In the genomic region with DNA sequence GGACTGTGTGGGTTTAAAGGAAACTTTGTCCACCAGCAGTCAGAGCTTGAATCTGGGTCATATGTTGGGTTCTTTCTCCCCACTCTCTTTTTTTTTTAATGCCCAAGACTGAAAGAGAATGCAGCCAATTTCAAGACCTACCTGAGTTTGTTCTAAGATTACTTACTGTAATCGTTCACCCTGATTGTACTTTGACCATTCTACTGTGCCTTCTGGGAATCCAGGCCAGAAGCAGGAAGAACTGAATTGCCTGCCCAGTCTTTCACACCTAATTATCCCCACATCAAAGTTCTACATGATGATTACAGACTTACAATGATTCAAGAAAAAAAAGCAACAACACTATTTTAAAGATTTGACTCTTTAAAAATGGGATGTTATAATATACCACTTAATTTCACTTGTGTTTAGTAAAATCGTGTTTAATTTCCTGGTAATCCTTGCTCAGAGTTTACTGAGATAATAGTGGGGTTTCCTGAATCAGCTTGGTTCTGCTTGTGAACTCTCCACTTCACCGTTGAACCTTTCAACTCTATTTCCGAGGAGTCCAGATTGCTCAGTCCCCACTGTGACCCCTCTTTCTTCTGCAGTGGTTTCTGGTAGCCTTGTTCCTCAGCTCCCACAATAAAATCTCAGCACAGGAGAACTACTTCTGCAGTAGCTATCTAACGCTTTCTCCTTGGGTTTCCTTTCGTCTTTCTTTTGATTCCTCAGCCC, we compare ENCODE assay signal across 26 mouse cellular contexts.
A peak's percentile ranks its signal among the peaks of the same experiment; 100 is the strongest.
DNase-seq lines count a peak whose midpoint lies in the region; ATAC-seq and TF ChIP-seq lines count a peak whose summit lies in the region.
"Had no signal": no experiment of that assay in that cellular context is flagged by ENCODE, and none has a peak within 500 bp of the region (broad histone marks: within the 10 kb centered on the region; RNA-seq: fewer than 3 reads in every experiment).

No protein-coding gene starts in this region.

- no peaks in the 10 kb centered on the region for H3K36me3 ChIP-seq in kidney, adult 2 months (ENCODE audit: control insufficient read depth, insufficient read depth, low read length)
- H3K36me3 ChIP-seq in intestine, embryonic 15.5 days, result no peaks in the 10 kb centered on the region
- no peaks in the 10 kb centered on the region for H3K36me3 ChIP-seq in intestine, embryonic 16.5 days (ENCODE audit: control insufficient read depth, insufficient read depth, low read length)
- no peaks in the 10 kb centered on the region for H3K36me3 ChIP-seq in stomach, postnatal 0 days (ENCODE audit: control insufficient read depth, insufficient read depth, low read length)
- H3K36me3 ChIP-seq: embryonic facial prominence, embryonic 12.5 days; embryonic facial prominence, embryonic 15.5 days; heart, embryonic 10.5 days had no signal

- no peaks in the 10 kb centered on the region for H3K9me3 ChIP-seq in intestine, embryonic 15.5 days
- no peaks in the 10 kb centered on the region for H3K9me3 ChIP-seq in intestine, embryonic 16.5 days (ENCODE audit: control insufficient read depth, low read length)
- no peaks in the 10 kb centered on the region for H3K9me3 ChIP-seq in stomach, postnatal 0 days (ENCODE audit: control insufficient read depth, low read length)
- H3K9me3 ChIP-seq: embryonic facial prominence, embryonic 12.5 days; embryonic facial prominence, embryonic 15.5 days; heart, embryonic 10.5 days; heart, embryonic 13.5 days had no signal

- TF ChIP-seq POLR2A in kidney, adult 2 months (IDR thresholded peaks at IDR 0.05; ENCODE audit: low read depth, low read length), result no peak

- no peaks in the 10 kb centered on the region for H3K27me3 ChIP-seq in kidney, adult 2 months (replicated peaks; ENCODE audit: control insufficient read depth, insufficient read depth, low read length)
- no peaks in the 10 kb centered on the region for H3K27me3 ChIP-seq in intestine, embryonic 15.5 days (replicated peaks)
- H3K27me3 ChIP-seq in intestine, embryonic 16.5 days (replicated peaks; ENCODE audit: control insufficient read depth, insufficient read depth, low read length), result no peaks in the 10 kb centered on the region
- H3K27me3 ChIP-seq in stomach, postnatal 0 days (ENCODE audit: control insufficient read depth, insufficient read depth, low read length), result no peaks in the 10 kb centered on the region
- H3K27me3 ChIP-seq: embryonic facial prominence, embryonic 12.5 days; embryonic facial prominence, embryonic 15.5 days; heart, embryonic 13.5 days had no signal

- no peak for TF ChIP-seq CTCF in kidney, adult 2 months (conservative IDR thresholded peaks at IDR 0.05; ENCODE audit: insufficient read depth, insufficient read length, low read depth, low read length)
- TF ChIP-seq CTCF in stomach, postnatal 0 days (IDR thresholded peaks at IDR 0.05; ENCODE audit: low read depth), result no peak

- 57% methylated on average over 6 of the region's 6 CpGs for WGBS in kidney, adult 2 months
- 77% methylated on average over 6 of the region's 6 CpGs for WGBS in intestine, embryonic 15.5 days
- 70% methylated on average over 6 of the region's 6 CpGs for WGBS in intestine, embryonic 16.5 days
- WGBS in stomach, postnatal 0 days, result 68% methylated on average over 6 of the region's 6 CpGs

- peak; percentile 79 for DNase-seq in kidney, adult 2 months
- DNase-seq in kidney, postnatal 25 days, result no peak
- no peak for DNase-seq in stomach, postnatal 0 days (ENCODE audit: low spot score)
- DNase-seq in adrenal gland, postnatal 10 days, result no peak
- DNase-seq: adrenal gland, postnatal 14 days; cerebellum, adult 11 months; cerebellum, adult 2 months; cerebellum, adult 9-11 months; cerebellum, postnatal 25 days; forebrain, postnatal 0 days; gastrocnemius, adult 2 months; gastrocnemius, postnatal 14 days; heart, adult 18-20 months; heart, postnatal 14 days; heart, postnatal 4 days had no signal

- no peak overlapping the region for H3K4me3 ChIP-seq in kidney, adult 2 months (ENCODE audit: insufficient read depth, low read depth, low read length)
- no peak overlapping the region for H3K4me3 ChIP-seq in intestine, embryonic 15.5 days (replicated peaks)
- H3K4me3 ChIP-seq in intestine, embryonic 16.5 days (ENCODE audit: low read length), result no peak overlapping the region
- H3K4me3 ChIP-seq in stomach, postnatal 0 days (ENCODE audit: low read depth, low read length), result no peak overlapping the region
- H3K4me3 ChIP-seq: embryonic facial prominence, embryonic 12.5 days; embryonic facial prominence, embryonic 15.5 days; gastrocnemius, adult 2 months; heart, embryonic 10.5 days; heart, embryonic 13.5 days had no signal

- H3K27ac ChIP-seq in kidney, adult 2 months (ENCODE audit: insufficient read depth, low read depth, low read length), result peak overlapping the region; percentile 64
- H3K27ac ChIP-seq in intestine, embryonic 15.5 days, result no peak overlapping the region
- H3K27ac ChIP-seq in intestine, embryonic 16.5 days (ENCODE audit: low read length), result peak overlapping the region; percentile 20
- 0 out of 2 replicates have a peak overlapping the region, but pooled peaks have one; percentile 36 for H3K27ac ChIP-seq in stomach, postnatal 0 days (replicated peaks)
- H3K27ac ChIP-seq: embryonic facial prominence, embryonic 12.5 days; embryonic facial prominence, embryonic 15.5 days; gastrocnemius, adult 2 months; heart, embryonic 10.5 days; heart, embryonic 13.5 days; hindbrain, embryonic 14.5 days; hindbrain, postnatal 0 days had no signal

- peak; percentile 86 for ATAC-seq in intestine, embryonic 15.5 days
- ATAC-seq in intestine, embryonic 16.5 days, result peak; percentile 89
- peak; percentile 85 for ATAC-seq in stomach, postnatal 0 days (ENCODE audit: low FRiP score, low TSS enrichment)
- ATAC-seq: activated CD4-positive, CD25-positive, alpha-beta regulatory T cell, adult 4 months; CD4-positive, CD25-positive, alpha-beta regulatory T cell, adult 4 months; forebrain, embryonic 14.5 days; hindbrain, postnatal 0 days had no signal

- TF ChIP-seq EP300 in stomach, postnatal 0 days (optimal IDR thresholded peaks at IDR 0.05), result no peak

- H3K9ac ChIP-seq in intestine, embryonic 15.5 days, result no peak overlapping the region
- no peak overlapping the region for H3K9ac ChIP-seq in intestine, embryonic 16.5 days (ENCODE audit: low read depth, low read length)
- H3K9ac ChIP-seq in stomach, postnatal 0 days (ENCODE audit: low read length), result no peak overlapping the region
- H3K9ac ChIP-seq: embryonic facial prominence, embryonic 12.5 days; embryonic facial prominence, embryonic 15.5 days; forebrain, postnatal 0 days; heart, embryonic 13.5 days; hindbrain, embryonic 14.5 days had no signal

- H3K4me1 ChIP-seq in kidney, adult 2 months (ENCODE audit: control insufficient read depth, insufficient read depth, low read length), result peaks cover 11% of the 10 kb centered on the region; the same call in 1 of the 2 replicates
- no peaks in the 10 kb centered on the region for H3K4me1 ChIP-seq in intestine, embryonic 15.5 days (replicated peaks)
- no peaks in the 10 kb centered on the region for H3K4me1 ChIP-seq in intestine, embryonic 16.5 days (ENCODE audit: control insufficient read depth, insufficient read depth, low read length)
- H3K4me1 ChIP-seq in stomach, postnatal 0 days (replicated peaks; ENCODE audit: control insufficient read depth, insufficient read depth), result no peaks in the 10 kb centered on the region
- H3K4me1 ChIP-seq: embryonic facial prominence, embryonic 12.5 days; embryonic facial prominence, embryonic 15.5 days; heart, embryonic 10.5 days; heart, embryonic 13.5 days had no signal

- no peak overlapping the region for H3K4me2 ChIP-seq in intestine, embryonic 15.5 days (replicated peaks)
- no peak overlapping the region for H3K4me2 ChIP-seq in intestine, embryonic 16.5 days (ENCODE audit: low read depth, low read length)
- no peak overlapping the region for H3K4me2 ChIP-seq in stomach, postnatal 0 days (replicated peaks; ENCODE audit: low read depth)
- H3K4me2 ChIP-seq: embryonic facial prominence, embryonic 12.5 days; embryonic facial prominence, embryonic 15.5 days; heart, embryonic 13.5 days; hindbrain, embryonic 14.5 days had no signal
